Mouse (Mus musculus) inflammation-experienced regulatory T-cells, adult 16 weeks (primary cell): ENCODE measurements around the gene Rpain. TPM values are rescaled to one million over a fixed set of nuclear protein-coding genes. Genes with fewer than 3 reads are reported as not detected.

ENCODE experiments used
- polyA plus RNA-seq: library from polyadenylated mRNA; unstranded; fragments of 100-300 nt; shearing (Covaris generic); gene quantifications from one replicate; pipeline ENCODE4 v1.2.1, GENCODE M21; 2017

The Rpain gene
- polyA plus RNA-seq = 93.3 TPM

GRCm38 (mm10) chr11:70969821-70970559, at the start of gene Rpain, which contains the start of gene Nup88:
Gene Rpain, plus strand, starts transcription at chr11:70970213.
Gene Nup88, minus strand, starts transcription at chr11:70969973.

GRCm38 (mm10) chr11:70982557-70983228, 12.7 kb downstream of the Rpain start, which contains the start of gene C1qbp:
Gene C1qbp, minus strand, starts transcription at chr11:70983026.

GRCm38 (mm10) chr11:71004316-71004773, 34.3 kb downstream of the Rpain start, which contains the start of gene Dhx33:
Gene Dhx33, minus strand, starts transcription at chr11:71004437.

GRCm38 (mm10) chr11:71019201-71020068, 49.4 kb downstream of the Rpain start, which contains the start of the genes Mis12 and Derl2:
Gene Mis12, plus strand, starts transcription at chr11:71019611.
Gene Derl2, minus strand, starts transcription at chr11:71019841.

Other genes with a start within 250 kb of the Rpain start
- gene Zfp3, start 206.0 kb upstream of the Rpain start, polyA plus RNA-seq = 7.7 TPM
- gene Scimp, start 157.6 kb upstream of the Rpain start, polyA plus RNA-seq = 0.94 TPM
- 14.9 TPM for gene Rabep1, start 125.4 kb upstream of the Rpain start, polyA plus RNA-seq
- gene Nup88, start 240 bp upstream of the Rpain start, polyA plus RNA-seq = 123 TPM
- gene C1qbp, start 12.8 kb downstream of the Rpain start, polyA plus RNA-seq = 25.8 TPM
- 24.0 TPM for gene Dhx33, start 34.2 kb downstream of the Rpain start, polyA plus RNA-seq
- 55.4 TPM for gene Mis12, start 49.4 kb downstream of the Rpain start, polyA plus RNA-seq
- 98.2 TPM for gene Derl2, start 49.6 kb downstream of the Rpain start, polyA plus RNA-seq
- 21.0 TPM for gene 6330403K07Rik, start 63.3 kb downstream of the Rpain start, polyA plus RNA-seq
- 1.5 TPM for gene Nlrp1a, start 174.5 kb downstream of the Rpain start, polyA plus RNA-seq